Mouse (Mus musculus) granulocyte monocyte progenitor cell, adult 5-6 weeks (primary cell): ENCODE measurements at regions not wholly inside any gene's neighbourhood (a gene's known extent, or its start where the extent isn't known, plus 50 kb on each side); places are given as distances from the start of the nearest gene placed in this dataset.
"Not testable (repeated sequence)": the region's sequence is repeated elsewhere in the genome, so short reads cannot be mapped to it uniquely, and the experiment has no call there.

Experiments used
- ATAC-seq: replicated peaks from 2 replicates; pipeline ENCODE4 v1.8.0; 2016; ENCODE audit warnings: mild to moderate bottlenecking, moderate TSS enrichment, inconsistent platforms; ENCODE audit not compliant: poor library complexity, severe bottlenecking

- ATAC-seq = no peak
Measured at GRCm38 (mm10) chr3:58202816-58203215, 211.7 kb upstream of the Tsc22d2 start.

- ATAC-seq = no peak
Measured at GRCm38 (mm10) chr3:58203806-58204205, 210.7 kb upstream of the Tsc22d2 start.

GRCm38 (mm10) chr3:58205526-58205925 is 209.0 kb upstream of the Tsc22d2 start:
- ATAC-seq = no peak

GRCm38 (mm10) chr3:58206776-58207398 is 207.6 kb upstream of the Tsc22d2 start:
- no peak for ATAC-seq

GRCm38 (mm10) chr3:58211016-58211415 is 203.5 kb upstream of the Tsc22d2 start:
- no peak for ATAC-seq

GRCm38 (mm10) chr3:58224696-58225095 is 189.8 kb upstream of the Tsc22d2 start:
- no peak for ATAC-seq

GRCm38 (mm10) chr3:58226447-58227321 is 187.8 kb upstream of the Tsc22d2 start:
- no peak for ATAC-seq

GRCm38 (mm10) chr3:58227322-58227627 is 187.2 kb upstream of the Tsc22d2 start:
- no peak for ATAC-seq

GRCm38 (mm10) chr3:58228189-58228588 is 186.3 kb upstream of the Tsc22d2 start:
- no peak for ATAC-seq

GRCm38 (mm10) chr3:58231746-58232145 is 182.8 kb upstream of the Tsc22d2 start:
- no peak for ATAC-seq

- no peak for ATAC-seq
Measured at GRCm38 (mm10) chr3:58233296-58233695, 181.2 kb upstream of the Tsc22d2 start.

GRCm38 (mm10) chr3:58234846-58235630 is 179.5 kb upstream of the Tsc22d2 start:
- no peak for ATAC-seq

GRCm38 (mm10) chr3:58238111-58238510 is 176.4 kb upstream of the Tsc22d2 start:
- no peak for ATAC-seq

- no peak for ATAC-seq
Measured at GRCm38 (mm10) chr3:58240775-58241174, 173.7 kb upstream of the Tsc22d2 start.

- no peak for ATAC-seq
Measured at GRCm38 (mm10) chr3:58245361-58245760, 169.2 kb upstream of the Tsc22d2 start.

GRCm38 (mm10) chr3:58247989-58248388 is 166.5 kb upstream of the Tsc22d2 start:
- no peak for ATAC-seq

GRCm38 (mm10) chr3:58253942-58254341 is 160.6 kb upstream of the Tsc22d2 start:
- no peak for ATAC-seq

GRCm38 (mm10) chr3:58267606-58268325 is 146.7 kb upstream of the Tsc22d2 start:
- no peak for ATAC-seq

GRCm38 (mm10) chr3:58271441-58271840 is 143.1 kb upstream of the Tsc22d2 start:
- ATAC-seq = not testable (repeated sequence)

GRCm38 (mm10) chr3:58281291-58281690 is 133.2 kb upstream of the Tsc22d2 start:
- ATAC-seq = no peak
